Mouse (Mus musculus): ENCODE data around the gene Krtap5-2.
"Not testable (repeated sequence)": the region's sequence is repeated elsewhere in the genome, so short reads cannot be mapped to it uniquely, and the experiment has no call there.

The Krtap5-2 gene

DNA sequence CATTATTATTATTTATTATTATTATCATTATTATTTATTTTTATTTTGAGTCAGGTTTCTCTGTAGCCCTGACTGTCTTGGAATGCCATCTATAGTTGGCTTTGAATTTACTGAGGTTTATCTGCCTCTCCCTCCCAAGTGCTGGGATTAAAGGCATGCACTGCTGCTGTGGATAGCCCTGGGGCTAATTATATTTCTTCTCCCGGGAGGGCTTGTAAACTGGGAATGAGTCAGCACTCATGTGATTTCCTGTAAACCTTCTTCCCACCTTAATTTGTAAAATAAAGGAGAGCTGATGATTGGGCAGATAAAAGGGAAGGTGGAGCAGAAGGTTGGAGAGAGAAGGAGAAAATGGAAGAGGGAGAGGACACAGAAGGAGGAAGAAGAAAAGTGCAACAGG is 35.1 kb downstream of the Krtap5-2 start:
- no peak for DNase-seq (ENCODE audit: low spot score in 2 of 2)

DNA sequence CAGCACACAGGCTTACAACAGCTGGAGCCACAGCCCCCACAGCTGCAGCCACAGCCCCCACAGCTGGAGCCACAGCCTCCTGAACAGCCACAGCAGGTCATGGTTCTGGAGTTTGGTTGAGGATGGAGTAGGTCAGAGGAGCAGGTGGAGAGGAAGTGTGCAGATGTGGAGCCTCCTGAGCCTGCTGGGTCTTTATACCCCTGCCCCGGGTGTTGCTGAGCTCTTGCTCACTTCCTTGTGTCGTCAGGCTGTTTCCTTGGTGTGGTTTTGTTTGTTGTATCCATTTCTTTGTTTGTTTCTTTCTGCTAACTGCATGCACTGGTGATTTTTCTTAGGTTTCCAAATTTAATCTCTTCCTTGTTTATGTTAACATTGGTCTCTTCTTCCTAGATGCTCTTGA is 39.9 kb downstream of the Krtap5-2 start, which contains the start of gene Gm39115:
Gene Gm39115, minus strand, starts transcription at position 101 of the 400 bp plus-strand sequence.
- DNase-seq (ENCODE audit: low spot score in 2 of 2): not testable (repeated sequence)

DNA sequence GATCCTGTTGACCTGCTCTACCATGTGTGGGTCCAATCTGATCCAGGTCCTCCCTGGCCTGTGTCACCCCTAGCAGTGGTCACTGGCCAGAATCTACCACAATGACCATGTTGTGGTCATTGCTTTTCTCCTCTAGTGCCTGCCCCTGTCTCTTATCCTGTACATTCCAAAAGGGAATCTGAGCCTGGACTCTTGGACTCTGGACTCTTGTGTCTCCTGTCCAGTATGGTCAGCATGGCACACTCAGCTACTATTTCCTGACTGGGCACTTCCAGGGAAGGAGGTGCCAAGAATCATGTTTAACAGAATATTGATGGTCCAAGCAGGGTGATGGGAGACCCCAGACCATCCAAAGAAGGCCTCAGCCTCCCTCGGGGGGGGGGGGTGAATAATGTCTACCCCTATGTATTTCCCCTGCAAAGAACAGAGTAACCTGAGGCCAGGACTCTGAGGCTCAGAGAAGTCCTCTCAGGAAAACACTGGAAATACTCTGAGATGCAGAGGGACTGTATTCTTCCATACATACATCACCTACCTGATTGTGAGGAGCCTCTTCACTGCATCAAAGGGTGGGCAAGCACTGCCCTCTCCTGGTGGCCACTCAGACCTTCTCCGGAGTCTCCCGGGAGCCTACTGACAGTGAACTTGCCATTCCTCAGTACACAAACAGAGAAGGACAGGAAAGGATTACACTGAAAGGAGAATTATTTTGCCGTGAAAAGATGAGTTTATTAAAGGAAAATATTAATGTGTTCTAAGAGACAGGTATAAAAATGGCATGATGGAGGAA is 41.4 kb downstream of the Krtap5-2 start:
- peak; percentile 37 to 55 for DNase-seq (ENCODE audit: low spot score in 2 of 2)

DNA sequence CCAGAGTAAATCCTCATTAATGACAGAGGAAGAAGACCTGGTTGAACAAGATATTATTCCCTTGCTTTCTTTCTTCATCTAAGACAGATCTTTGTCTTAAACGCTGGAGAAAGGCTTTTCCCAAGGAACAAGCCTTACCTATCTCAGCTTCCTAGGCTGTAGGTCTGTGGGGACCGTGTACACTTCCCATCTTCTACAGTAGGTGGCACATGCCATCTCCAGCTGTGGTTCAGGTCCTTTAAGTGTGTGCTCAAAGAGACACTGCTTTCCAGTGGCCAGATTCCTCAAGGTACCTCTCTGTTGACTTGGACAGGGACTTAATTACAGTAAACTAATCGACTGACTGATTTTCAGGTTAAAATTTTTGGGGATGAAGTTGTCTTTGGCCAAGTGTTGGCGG is 47.0 kb downstream of the Krtap5-2 start:
- no peak for DNase-seq (ENCODE audit: low spot score in 2 of 2)
